Mouse (Mus musculus) cerebellum, adult 8-10 months (tissue): Measurements from ENCODE around the gene Ebf1.

Experiments
- DNase-seq: peaks from one replicate; pipeline ENCODE4 v3.0.0; 2022

Ebf1 gene

GRCm38 (mm10) chr11:44854496-44854895 lies 237.4 kb downstream of the Ebf1 start:
- no peak for DNase-seq

GRCm38 (mm10) chr11:44861108-44861507 lies 244.0 kb downstream of the Ebf1 start:
- DNase-seq = no peak

GRCm38 (mm10) chr11:44863910-44864309 lies 246.8 kb downstream of the Ebf1 start:
- no peak for DNase-seq

GRCm38 (mm10) chr11:44866476-44867149 lies 249.5 kb downstream of the Ebf1 start:
- peak; percentile 68 for DNase-seq

GRCm38 (mm10) chr11:44867433-44867832 lies 250.3 kb downstream of the Ebf1 start:
- no peak for DNase-seq

GRCm38 (mm10) chr11:44873876-44874275 lies 256.8 kb downstream of the Ebf1 start:
- no peak for DNase-seq

- no peak for DNase-seq
Observed at GRCm38 (mm10) chr11:44875171-44875570, 258.1 kb downstream of the Ebf1 start.

GRCm38 (mm10) chr11:44881056-44881683 lies 264.1 kb downstream of the Ebf1 start:
- no peak for DNase-seq

GRCm38 (mm10) chr11:44882476-44882970 lies 265.4 kb downstream of the Ebf1 start:
- no peak for DNase-seq

- DNase-seq = no peak
Observed at GRCm38 (mm10) chr11:44884337-44884736, 267.2 kb downstream of the Ebf1 start.

GRCm38 (mm10) chr11:44886897-44887296 lies 269.8 kb downstream of the Ebf1 start:
- no peak for DNase-seq

GRCm38 (mm10) chr11:44887691-44888090 lies 270.6 kb downstream of the Ebf1 start:
- DNase-seq = no peak

GRCm38 (mm10) chr11:44888390-44888789 lies 271.3 kb downstream of the Ebf1 start:
- DNase-seq = no peak

GRCm38 (mm10) chr11:44892814-44893521 lies 275.9 kb downstream of the Ebf1 start:
- DNase-seq = no peak

- DNase-seq = no peak
Observed at GRCm38 (mm10) chr11:44893986-44894385, 276.9 kb downstream of the Ebf1 start.

- no peak for DNase-seq
Observed at GRCm38 (mm10) chr11:44894798-44895197, 277.7 kb downstream of the Ebf1 start.

- no peak for DNase-seq
Observed at GRCm38 (mm10) chr11:44895893-44896292, 278.8 kb downstream of the Ebf1 start.

GRCm38 (mm10) chr11:44897140-44897665 lies 280.1 kb downstream of the Ebf1 start:
- DNase-seq = no peak

- DNase-seq = no peak
Observed at GRCm38 (mm10) chr11:44899554-44899953, 282.4 kb downstream of the Ebf1 start.

GRCm38 (mm10) chr11:44899965-44900364 lies 282.8 kb downstream of the Ebf1 start:
- no peak for DNase-seq

GRCm38 (mm10) chr11:44900496-44900895 lies 283.4 kb downstream of the Ebf1 start:
- no peak for DNase-seq

- no peak for DNase-seq
Observed at GRCm38 (mm10) chr11:44901715-44902114, 284.6 kb downstream of the Ebf1 start.

- peak; percentile 8 for DNase-seq
Observed at GRCm38 (mm10) chr11:44902165-44902564, 285.0 kb downstream of the Ebf1 start.

- DNase-seq = no peak
Observed at GRCm38 (mm10) chr11:44904121-44904520, 287.0 kb downstream of the Ebf1 start.
